ENCODE assay signal across 8 mouse cellular contexts in genomic region chr5:34336775-34337450, GRCm38 (mm10). TPM values are rescaled to one million over a fixed set of nuclear protein-coding genes. Genes with fewer than 3 reads are reported as not detected.
A peak's percentile ranks its signal among the peaks of the same experiment; 100 is the strongest.
DNase-seq lines count a peak whose midpoint lies in the region; ATAC-seq and TF ChIP-seq lines count a peak whose summit lies in the region.

No protein-coding gene starts in this region.

- no peak for TF ChIP-seq CTCF in heart, adult 2 months (IDR thresholded peaks at IDR 0.05)

- peak; percentile 53 for ATAC-seq in liver, embryonic 13.5 days (ENCODE audit: low read depth)

- peak overlapping the region; percentile 97 for H3K4me3 ChIP-seq in heart, adult 2 months
- peak overlapping the region; percentile 97 for H3K4me3 ChIP-seq in liver, embryonic 13.5 days (replicated peaks)
- H3K4me3 ChIP-seq in myocyte: peak overlapping the region; percentile 97

- DNase-seq in left cerebral cortex, adult 18-20 months (ENCODE audit: low spot score in 2 of 2): peak; percentile 21 to 35
- DNase-seq in left cerebral cortex, adult 11 months (ENCODE audit: low spot score): no peak
- DNase-seq in embryo, embryonic 10 days (ENCODE audit: low spot score): peak; percentile 82
- DNase-seq in heart, adult 2 months: peak; percentile 63 to 65
- DNase-seq in kidney, adult 11 months: peak; percentile 28
- DNase-seq in liver, embryonic 13.5 days: peak; percentile 69
- peak; percentile 73 for DNase-seq in splenic B cell, adult 2 months (ENCODE audit: low read depth, low spot score)

- peak overlapping the region; percentile 95 for H3K4me2 ChIP-seq in liver, embryonic 13.5 days
- H3K4me2 ChIP-seq in myocyte (ENCODE audit: low read depth): peak overlapping the region; percentile 92

- H3K9ac ChIP-seq in heart, adult 2 months (ENCODE audit: low read depth, low read length): peak overlapping the region; percentile 93
- H3K9ac ChIP-seq in liver, embryonic 13.5 days: peak overlapping the region; percentile 98

- peak overlapping the region; percentile 82 for H3ac ChIP-seq in myocyte (ENCODE audit: control insufficient read depth, insufficient read length)

- H3K9me3 ChIP-seq in liver, embryonic 13.5 days (replicated peaks): no peaks in the 10 kb centered on the region

- peak overlapping the region; percentile 87 for H3K27ac ChIP-seq in heart, adult 2 months
- H3K27ac ChIP-seq in liver, embryonic 13.5 days: peak overlapping the region; percentile 96

- H3K27me3 ChIP-seq in heart, adult 2 months (ENCODE audit: control insufficient read depth, insufficient read depth, low read length): no peaks in the 10 kb centered on the region
- no peaks in the 10 kb centered on the region for H3K27me3 ChIP-seq in liver, embryonic 13.5 days
- H3K27me3 ChIP-seq in myocyte (ENCODE audit: control insufficient read depth, insufficient read depth, insufficient read length): no peaks in the 10 kb centered on the region
- H3K27me3 ChIP-seq in splenic B cell, adult 2 months (ENCODE audit: control insufficient read depth, insufficient read depth, low read length, poor library complexity, severe bottlenecking): no peaks in the 10 kb centered on the region

- TF ChIP-seq EP300 in heart, adult 2 months (IDR thresholded peaks at IDR 0.05; ENCODE audit: insufficient read depth, low read depth, low read length): no peak

- peaks cover 2% of the 10 kb centered on the region; the same call in 1 of the 2 replicates for H3K79me2 ChIP-seq in heart, adult 2 months (replicated peaks; ENCODE audit: control insufficient read depth, insufficient read depth, low read length)
- H3K79me2 ChIP-seq in myocyte (ENCODE audit: control insufficient read depth, insufficient read depth): peaks cover 55% of the 10 kb centered on the region

- peaks cover 14% of the 10 kb centered on the region for H3K36me3 ChIP-seq in heart, adult 2 months (ENCODE audit: control insufficient read depth, insufficient read depth, low read length)
- peaks cover 15% of the 10 kb centered on the region for H3K36me3 ChIP-seq in liver, embryonic 13.5 days
- H3K36me3 ChIP-seq in myocyte (ENCODE audit: control insufficient read depth, insufficient read depth): no peaks in the 10 kb centered on the region
- no peaks in the 10 kb centered on the region for H3K36me3 ChIP-seq in splenic B cell, adult 2 months (ENCODE audit: control insufficient read depth, insufficient read depth, low read length, poor library complexity, severe bottlenecking)

- intact Hi-C loops in heart, adult 2 months (cut with DNase I): loop anchor here (1.0 kb wide), 1 partner anchor 32 kb away; the partner anchor contains the start of gene Fam193a

- WGBS in heart, adult 2 months: under 1% methylated on average over 42 of the region's 42 CpGs
- under 1% methylated on average over 42 of the region's 42 CpGs for WGBS in liver, embryonic 13.5 days (ENCODE audit: insufficient replicate concordance)

- peaks cover 6% of the 10 kb centered on the region for H3K4me1 ChIP-seq in heart, adult 2 months (ENCODE audit: control insufficient read depth, insufficient read depth, low read length)
- peaks cover 54% of the 10 kb centered on the region for H3K4me1 ChIP-seq in liver, embryonic 13.5 days (replicated peaks)

- TF ChIP-seq POLR2A in heart, adult 2 months (IDR thresholded peaks at IDR 0.05; ENCODE audit: insufficient read depth, low read depth, low read length): no peak
- TF ChIP-seq POLR2A in myocyte (IDR thresholded peaks at IDR 0.05; ENCODE audit: insufficient read length, low read depth): no peak

TF ChIP-seq in myocyte, 11 proteins besides CTCF, POLR2A, EP300 and RAD21:
- no peak for TF ChIP-seq SRF (IDR thresholded peaks at IDR 0.05; ENCODE audit: control insufficient read depth, insufficient read length, low read depth)
- TF ChIP-seq TCF12 (IDR thresholded peaks at IDR 0.05; ENCODE audit: insufficient read depth, poor library complexity, severe bottlenecking): no peak

RNA-seq across cellular contexts. Expression of gene Rnf4, which starts 0.8 kb away (rescaled TPM):
- 10 to 100 TPM; 88.0 to 89.5 TPM for total RNA-seq in left cerebral cortex, adult 18-20 months (2021)
- total RNA-seq in heart, adult 2 months (2021): 10 to 100 TPM; 30.9 to 31.5 TPM
- polyA plus RNA-seq in heart, adult 2 months (2012; rRNA removed): 27.2 and 44.3 TPM in 2 replicates
- 79.1 and 89.1 TPM in 2 replicates for polyA plus RNA-seq in liver, embryonic 13.5 days (2015; fragmentation: Nextera tagmentation; extraction: Ambion mirVana)
- 78.2 TPM for polyA plus RNA-seq in myocyte (2012; fragmentation: generic; extraction: Trizol)

RNA-seq across cellular contexts. Expression of gene Fam193a, which starts 32.8 kb away (rescaled TPM):
- 10 to 100 TPM; 41.1 to 42.3 TPM for total RNA-seq in left cerebral cortex, adult 18-20 months (2021)
- total RNA-seq in heart, adult 2 months (2021): 10 to 100 TPM; 24.7 TPM
- polyA plus RNA-seq in heart, adult 2 months (2012; rRNA removed): 23.6 and 31.3 TPM in 2 replicates
- 3.8 and 3.9 TPM in 2 replicates for polyA plus RNA-seq in liver, embryonic 13.5 days (2015; fragmentation: Nextera tagmentation; extraction: Ambion mirVana)
- 12.7 TPM for polyA plus RNA-seq in myocyte (2012; fragmentation: generic; extraction: Trizol)

RNA-seq across cellular contexts. Expression of gene Cfap99, which starts 48.5 kb away (rescaled TPM):
- total RNA-seq in left cerebral cortex, adult 18-20 months (2021): 1 to 10 TPM; 1.1 to 1.2 TPM
- total RNA-seq in heart, adult 2 months (2021): not detected
- not detected in 2 replicates for polyA plus RNA-seq in heart, adult 2 months (2012; rRNA removed)
- polyA plus RNA-seq in liver, embryonic 13.5 days (2015; fragmentation: Nextera tagmentation; extraction: Ambion mirVana): not detected in 2 replicates
- polyA plus RNA-seq in myocyte (2012; fragmentation: generic; extraction: Trizol): 0.02 TPM

RNA-seq across cellular contexts. Expression of gene Zfyve28, which starts 48.7 kb away (rescaled TPM):
- total RNA-seq in left cerebral cortex, adult 18-20 months (2021): 10 to 100 TPM; 48.2 to 55.0 TPM
- under 1 TPM; 0.65 to 0.75 TPM for total RNA-seq in heart, adult 2 months (2021)
- 1.3 and 1.7 TPM in 2 replicates for polyA plus RNA-seq in heart, adult 2 months (2012; rRNA removed)
- polyA plus RNA-seq in liver, embryonic 13.5 days (2015; fragmentation: Nextera tagmentation; extraction: Ambion mirVana): 0.02 TPM in 1 of 2 replicates, not detected in the other
- polyA plus RNA-seq in myocyte (2012; fragmentation: generic; extraction: Trizol): 0.08 TPM
